Mouse (Mus musculus): ENCODE data around the gene Npnt. TPM values are rescaled to one million over a fixed set of nuclear protein-coding genes. Genes with fewer than 3 reads are reported as not detected.

The Npnt gene
- polyA plus RNA-seq, 1 experiment, result 110 TPM

- H3K79me2 ChIP-seq (ENCODE audit: control insufficient read depth, insufficient read depth), result no peaks in the 10 kb centered on the region
- no peak for TF ChIP-seq USF1 (IDR thresholded peaks at IDR 0.05; ENCODE audit: low read depth)
- no peak for TF ChIP-seq CTCF (IDR thresholded peaks at IDR 0.05; ENCODE audit: control insufficient read depth, insufficient read depth, insufficient read length)
- no peak for TF ChIP-seq MYOG (IDR thresholded peaks at IDR 0.05; ENCODE audit: control insufficient read depth, extremely low read depth, insufficient read length)
- H3K36me3 ChIP-seq (ENCODE audit: control insufficient read depth, insufficient read depth), result peaks cover 27% of the 10 kb centered on the region
- no peaks in the 10 kb centered on the region for H3K27me3 ChIP-seq (ENCODE audit: control insufficient read depth, insufficient read depth, insufficient read length)
- H3ac ChIP-seq (ENCODE audit: control insufficient read depth, insufficient read length, low read depth), result no peak overlapping the region
- no peak overlapping the region for H3K4me3 ChIP-seq (ENCODE audit: insufficient read depth, poor library complexity, severe bottlenecking)
- no peaks in the 10 kb centered on the region for H3K79me3 ChIP-seq (ENCODE audit: low read depth)
These were observed 62.8 kb downstream of the Npnt start for GRCm38 (mm10) chr3:132887074-132887848.

DNA sequence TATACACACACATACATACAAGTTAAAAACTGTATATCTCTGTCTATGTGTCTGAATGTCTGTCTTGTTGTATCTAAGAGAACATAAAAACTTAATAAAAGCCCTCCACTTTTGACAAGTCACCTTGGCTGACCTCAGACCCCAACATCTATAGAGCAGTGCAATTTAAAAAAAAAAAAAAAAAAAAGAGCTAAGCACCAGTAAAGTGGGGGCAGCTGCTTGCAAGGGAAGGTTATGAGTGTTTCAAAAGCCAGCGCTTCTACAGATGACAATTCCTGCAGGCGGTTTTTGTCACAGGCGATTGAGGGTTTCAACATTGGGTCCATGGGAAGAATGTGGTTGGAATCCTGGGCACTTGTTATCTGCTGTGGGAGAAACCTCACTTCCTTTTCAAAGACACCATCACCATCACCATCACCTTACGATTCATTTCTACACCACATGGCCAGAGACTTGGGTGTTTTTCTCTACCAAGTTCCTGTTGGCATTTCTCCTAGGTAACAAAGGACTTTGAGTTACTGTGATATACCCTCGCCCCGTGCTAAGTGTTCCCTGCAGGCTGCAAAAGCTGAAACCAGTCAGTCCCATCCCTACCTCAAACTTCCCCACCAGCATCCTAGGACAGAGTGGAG, 63.6 kb downstream of the Npnt start:
- no peak for TF ChIP-seq MAX (IDR thresholded peaks at IDR 0.05)
- TF ChIP-seq USF1 (IDR thresholded peaks at IDR 0.05; ENCODE audit: low read depth), result no peak
- no peak for TF ChIP-seq CEBPB (IDR thresholded peaks at IDR 0.05; ENCODE audit: low read depth)
- no peak for TF ChIP-seq MYOD1 (IDR thresholded peaks at IDR 0.05; ENCODE audit: control insufficient read depth, insufficient read length, low read depth)
- H3K79me3 ChIP-seq (ENCODE audit: low read depth), result no peaks in the 10 kb centered on the region
- H3K79me2 ChIP-seq (ENCODE audit: control insufficient read depth, insufficient read depth), result no peaks in the 10 kb centered on the region
- no peak overlapping the region for H3K4me3 ChIP-seq (ENCODE audit: insufficient read depth, poor library complexity, severe bottlenecking)
- no peaks in the 10 kb centered on the region for H3K27me3 ChIP-seq (ENCODE audit: control insufficient read depth, insufficient read depth, insufficient read length)
- H3ac ChIP-seq (ENCODE audit: control insufficient read depth, insufficient read length, low read depth), result no peak overlapping the region
- peaks cover 29% of the 10 kb centered on the region for H3K36me3 ChIP-seq (ENCODE audit: control insufficient read depth, insufficient read depth)

- no peak for TF ChIP-seq USF1 (IDR thresholded peaks at IDR 0.05; ENCODE audit: low read depth)
- no peak for TF ChIP-seq MYOG (IDR thresholded peaks at IDR 0.05; ENCODE audit: control insufficient read depth, extremely low read depth, insufficient read length)
- no peak for TF ChIP-seq CTCF (IDR thresholded peaks at IDR 0.05; ENCODE audit: control insufficient read depth, insufficient read depth, insufficient read length)
- no peak for TF ChIP-seq FOSL1 (IDR thresholded peaks at IDR 0.05; ENCODE audit: insufficient read depth, low read length, poor library complexity, severe bottlenecking)
- no peak for TF ChIP-seq CEBPB (IDR thresholded peaks at IDR 0.05; ENCODE audit: low read depth)
- TF ChIP-seq MYOD1 (IDR thresholded peaks at IDR 0.05; ENCODE audit: control insufficient read depth, insufficient read length, low read depth), result no peak
- TF ChIP-seq MAX (IDR thresholded peaks at IDR 0.05), result no peak
- Histone ChIP-seq H3K36me3 (ENCODE audit: control insufficient read depth, insufficient read depth) (peaks cover 18% of the 10 kb centered on the region), H3K79me2 (ENCODE audit: control insufficient read depth, insufficient read depth) (no peaks in the 10 kb centered on the region), H3ac (ENCODE audit: control insufficient read depth, insufficient read length, low read depth) (no peak overlapping the region), H3K79me3 (ENCODE audit: low read depth) (no peaks in the 10 kb centered on the region), H3K27me3 (ENCODE audit: control insufficient read depth, insufficient read depth, insufficient read length) (no peaks in the 10 kb centered on the region), H3K4me3 (ENCODE audit: insufficient read depth, poor library complexity, severe bottlenecking) (no peak overlapping the region)
These were observed 65.6 kb downstream of the Npnt start for GRCm38 (mm10) chr3:132884459-132884858.

DNA sequence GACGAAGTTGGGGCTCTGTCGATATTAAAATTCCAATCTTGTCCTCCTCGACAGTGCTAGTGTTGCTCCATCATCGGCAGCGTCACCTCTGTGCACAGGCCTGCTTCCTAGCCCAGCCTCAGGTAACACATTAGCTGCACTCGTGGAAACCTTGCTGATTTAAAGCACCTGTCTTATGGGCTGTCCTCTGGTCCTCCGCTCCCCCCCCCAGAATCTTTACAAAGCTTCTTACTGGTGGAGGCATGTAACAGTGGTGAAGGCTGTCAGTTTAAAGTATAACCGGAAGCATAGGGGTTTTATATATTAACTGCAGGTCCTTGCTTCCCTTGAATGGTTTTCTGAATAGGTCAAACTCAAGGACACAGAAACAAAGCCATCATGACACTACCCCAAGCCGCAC, 66.8 kb downstream of the Npnt start:
- Histone ChIP-seq H3K27me3 (ENCODE audit: control insufficient read depth, insufficient read depth, insufficient read length) (no peaks in the 10 kb centered on the region), H3K4me3 (ENCODE audit: insufficient read depth, poor library complexity, severe bottlenecking) (no peak overlapping the region), H3ac (ENCODE audit: control insufficient read depth, insufficient read length, low read depth) (no peak overlapping the region), H3K79me2 (ENCODE audit: control insufficient read depth, insufficient read depth) (no peaks in the 10 kb centered on the region), H3K36me3 (ENCODE audit: control insufficient read depth, insufficient read depth) (peaks cover 13% of the 10 kb centered on the region), H3K79me3 (ENCODE audit: low read depth) (no peaks in the 10 kb centered on the region)
- TF ChIP-seq USF1 (IDR thresholded peaks at IDR 0.05; ENCODE audit: low read depth) (no peak), MYOG (IDR thresholded peaks at IDR 0.05; ENCODE audit: control insufficient read depth, extremely low read depth, insufficient read length) (no peak), MYOD1 (IDR thresholded peaks at IDR 0.05; ENCODE audit: control insufficient read depth, insufficient read length, low read depth) (no peak), CEBPB (IDR thresholded peaks at IDR 0.05; ENCODE audit: low read depth) (no peak), MAX (IDR thresholded peaks at IDR 0.05) (no peak), CTCF (IDR thresholded peaks at IDR 0.05; ENCODE audit: control insufficient read depth, insufficient read depth, insufficient read length) (no peak), FOSL1 (IDR thresholded peaks at IDR 0.05; ENCODE audit: insufficient read depth, low read length, poor library complexity, severe bottlenecking) (no peak)

- Histone ChIP-seq H3K79me3 (ENCODE audit: low read depth) (no peaks in the 10 kb centered on the region), H3K36me3 (ENCODE audit: control insufficient read depth, insufficient read depth) (peaks cover 13% of the 10 kb centered on the region), H3K79me2 (ENCODE audit: control insufficient read depth, insufficient read depth) (no peaks in the 10 kb centered on the region), H3K27me3 (ENCODE audit: control insufficient read depth, insufficient read depth, insufficient read length) (no peaks in the 10 kb centered on the region), H3ac (ENCODE audit: control insufficient read depth, insufficient read length, low read depth) (no peak overlapping the region), H3K4me3 (ENCODE audit: insufficient read depth, poor library complexity, severe bottlenecking) (no peak overlapping the region)
- TF ChIP-seq MYOD1 (IDR thresholded peaks at IDR 0.05; ENCODE audit: control insufficient read depth, insufficient read length, low read depth), result no peak
- TF ChIP-seq FOSL1 (IDR thresholded peaks at IDR 0.05; ENCODE audit: insufficient read depth, low read length, poor library complexity, severe bottlenecking), result no peak
- TF ChIP-seq CEBPB (IDR thresholded peaks at IDR 0.05; ENCODE audit: low read depth), result no peak
- no peak for TF ChIP-seq MAX (IDR thresholded peaks at IDR 0.05)
- no peak for TF ChIP-seq CTCF (IDR thresholded peaks at IDR 0.05; ENCODE audit: control insufficient read depth, insufficient read depth, insufficient read length)
- TF ChIP-seq USF1 (IDR thresholded peaks at IDR 0.05; ENCODE audit: low read depth), result no peak
- no peak for TF ChIP-seq MYOG (IDR thresholded peaks at IDR 0.05; ENCODE audit: control insufficient read depth, extremely low read depth, insufficient read length)
These were observed 69.3 kb downstream of the Npnt start for GRCm38 (mm10) chr3:132880826-132881225.

Data from C2C12 (cell line).